27 mouse cellular contexts compared by ENCODE assay signal in genomic region chr14:23651682-23652081, GRCm38 (mm10).
DNase-seq lines count a peak whose midpoint lies in the region; ATAC-seq and TF ChIP-seq lines count a peak whose summit lies in the region.
"Had no signal": no experiment of that assay in that cellular context is flagged by ENCODE, and none has a peak within 500 bp of the region (broad histone marks: within the 10 kb centered on the region; RNA-seq: fewer than 3 reads in every experiment).

No protein-coding gene starts in this region.

- no peaks in the 10 kb centered on the region for H3K9me3 ChIP-seq in forebrain, postnatal 0 days (ENCODE audit: low read length)
- H3K9me3 ChIP-seq in forebrain, embryonic 12.5 days, result no peaks in the 10 kb centered on the region
- H3K9me3 ChIP-seq: heart, embryonic 12.5 days; hindbrain, embryonic 15.5 days; kidney, embryonic 15.5 days; limb, embryonic 10.5 days; limb, embryonic 15.5 days; liver, embryonic 13.5 days; midbrain, embryonic 12.5 days; neural tube, embryonic 15.5 days; stomach, embryonic 15.5 days had no signal

- no peak overlapping the region for H3K9ac ChIP-seq in forebrain, postnatal 0 days
- no peak overlapping the region for H3K9ac ChIP-seq in forebrain, embryonic 12.5 days
- H3K9ac ChIP-seq: heart, embryonic 12.5 days; hindbrain, embryonic 15.5 days; kidney, embryonic 15.5 days; limb, embryonic 15.5 days; liver, embryonic 13.5 days; midbrain, embryonic 12.5 days; neural tube, embryonic 15.5 days; stomach, embryonic 15.5 days had no signal

- H3K27ac ChIP-seq in forebrain, postnatal 0 days (ENCODE audit: low read depth, low read length), result no peak overlapping the region
- H3K27ac ChIP-seq in forebrain, embryonic 12.5 days, result no peak overlapping the region
- H3K27ac ChIP-seq: gastrocnemius, adult 2 months; hindbrain, embryonic 15.5 days; kidney, embryonic 15.5 days; limb, embryonic 10.5 days; limb, embryonic 15.5 days; liver, embryonic 13.5 days; midbrain, embryonic 12.5 days; neural tube, embryonic 15.5 days; stomach, embryonic 15.5 days had no signal

- 23% methylated on average over 4 of the region's 4 CpGs for WGBS in forebrain, postnatal 0 days
- WGBS in forebrain, embryonic 12.5 days, result 72% methylated on average over 4 of the region's 4 CpGs

- DNase-seq in forebrain, postnatal 0 days, result peak; percentile 38
- DNase-seq in left cerebral cortex, postnatal 4 days, result peak; percentile 13
- DNase-seq in left cerebral cortex, adult 11 months (ENCODE audit: low spot score), result no peak
- peak; percentile 51 for DNase-seq in retina, postnatal 1 day
- DNase-seq in retina, embryonic 14.5 days (ENCODE audit: low spot score), result no peak
- DNase-seq: adrenal gland, postnatal 25 days; cerebellum, adult 2 months; cerebellum, postnatal 14 days; gastrocnemius, adult 2 months; gastrocnemius, postnatal 36 days; heart, adult 18-20 months; kidney, adult 18-20 months; kidney, postnatal 25 days; liver, embryonic 13.5 days; lung, adult 18-20 months; lung, postnatal 14 days had no signal

- no peak overlapping the region for H3K4me3 ChIP-seq in forebrain, postnatal 0 days (ENCODE audit: low read depth, low read length)
- no peak overlapping the region for H3K4me3 ChIP-seq in forebrain, embryonic 12.5 days (replicated peaks)
- H3K4me3 ChIP-seq: erythroblast, embryonic 14.5 days; gastrocnemius, adult 2 months; heart, embryonic 12.5 days; hindbrain, embryonic 15.5 days; kidney, embryonic 15.5 days; limb, embryonic 10.5 days; limb, embryonic 15.5 days; liver, embryonic 13.5 days; midbrain, embryonic 12.5 days; neural tube, embryonic 15.5 days; stomach, embryonic 15.5 days had no signal

- H3K4me2 ChIP-seq in forebrain, postnatal 0 days (ENCODE audit: low read depth), result no peak overlapping the region
- H3K4me2 ChIP-seq in forebrain, embryonic 12.5 days, result no peak overlapping the region
- H3K4me2 ChIP-seq: heart, embryonic 12.5 days; hindbrain, embryonic 15.5 days; kidney, embryonic 15.5 days; limb, embryonic 15.5 days; liver, embryonic 13.5 days; midbrain, embryonic 12.5 days; neural tube, embryonic 15.5 days; stomach, embryonic 15.5 days had no signal

- H3K27me3 ChIP-seq in forebrain, postnatal 0 days (ENCODE audit: insufficient read depth, low read length), result no peaks in the 10 kb centered on the region
- H3K27me3 ChIP-seq in forebrain, embryonic 12.5 days, result no peaks in the 10 kb centered on the region
- H3K27me3 ChIP-seq: hindbrain, embryonic 15.5 days; kidney, embryonic 15.5 days; limb, embryonic 15.5 days; liver, embryonic 13.5 days; midbrain, embryonic 12.5 days; neural tube, embryonic 15.5 days; stomach, embryonic 15.5 days had no signal

- H3K36me3 ChIP-seq in forebrain, postnatal 0 days (ENCODE audit: insufficient read depth), result no peaks in the 10 kb centered on the region
- H3K36me3 ChIP-seq in forebrain, embryonic 12.5 days (replicated peaks), result no peaks in the 10 kb centered on the region
- H3K36me3 ChIP-seq: heart, embryonic 12.5 days; hindbrain, embryonic 15.5 days; kidney, embryonic 15.5 days; limb, embryonic 10.5 days; limb, embryonic 15.5 days; liver, embryonic 13.5 days; midbrain, embryonic 12.5 days; neural tube, embryonic 15.5 days; stomach, embryonic 15.5 days had no signal

- ATAC-seq in forebrain, postnatal 0 days, result peak; percentile 61
- no peak for ATAC-seq in forebrain, embryonic 12.5 days (ENCODE audit: low FRiP score)
- ATAC-seq in CD4-positive, CD25-positive, alpha-beta regulatory T cell, adult 4 months, result no peak

- peaks cover 4% of the 10 kb centered on the region; the same call in 1 of the 2 replicates for H3K4me1 ChIP-seq in forebrain, postnatal 0 days (ENCODE audit: insufficient read depth)
- peaks cover 3% of the 10 kb centered on the region for H3K4me1 ChIP-seq in forebrain, embryonic 12.5 days
- H3K4me1 ChIP-seq: heart, embryonic 12.5 days; kidney, embryonic 15.5 days; limb, embryonic 10.5 days; limb, embryonic 15.5 days; liver, embryonic 13.5 days; midbrain, embryonic 12.5 days; neural tube, embryonic 15.5 days; stomach, embryonic 15.5 days had no signal

- intact Hi-C loops in left cerebral cortex, postnatal 4 days (cut with DNase I), result no loop called here

- TF ChIP-seq CTCF in forebrain, postnatal 0 days (IDR thresholded peaks at IDR 0.05; ENCODE audit: low read depth), result no peak

Comparison
In these comparisons a context has a peak if more than half of its experiments do, and no peak if none do; other contexts are left out.
1. DNase-seq: peak in forebrain, postnatal 0 days (single experiment), left cerebral cortex, postnatal 4 days (single experiment) and retina, postnatal 1 day (single experiment); none in left cerebral cortex, adult 11 months (single experiment) and retina, embryonic 14.5 days (single experiment).